Mouse (Mus musculus) stomach, embryonic 14.5 days (tissue): ENCODE data around the gene Sfrp2. TPM values are rescaled to one million over a fixed set of nuclear protein-coding genes. Genes with fewer than 3 reads are reported as not detected.

Source experiments
- ATAC-seq: fragments of 200-750 bp; cut with Nextera tagmentation; 2 replicates; pipeline ENCODE4 v1.8.0; 2017; ENCODE audit warnings: low read depth, moderate TSS enrichment; ENCODE audit not compliant: insufficient number of reproducible peaks, insufficient read depth, low FRiP score
- H3K27ac ChIP-seq: fragments of 300-500 bp; sonication (generic); 2 replicates; pipeline ENCODE4 v1.5.1; 2014; ENCODE audit warnings: mild to moderate bottlenecking, low read length, moderate library complexity, mixed read lengths
- H3K27me3 ChIP-seq: fragments of 300-500 bp; sonication (generic); 2 replicates; pipeline ENCODE4 v1.6.1; 2014; ENCODE audit warnings: low read length, control low read depth, mixed read lengths; ENCODE audit not compliant: control insufficient read depth, insufficient read depth
- H3K36me3 ChIP-seq: fragments of 300-500 bp; sonication (generic); 2 replicates; pipeline ENCODE4 v1.6.1; 2014; ENCODE audit warnings: mild to moderate bottlenecking, control low read depth, low read length, moderate library complexity, mixed read lengths; ENCODE audit not compliant: control insufficient read depth, insufficient read depth
- H3K4me1 ChIP-seq: fragments of 300-500 bp; sonication (generic); 2 replicates; pipeline ENCODE4 v1.6.1; 2014; ENCODE audit warnings: low read length, control low read depth, mixed read lengths; ENCODE audit not compliant: control insufficient read depth, insufficient read depth
- H3K4me2 ChIP-seq: fragments of 300-500 bp; sonication (generic); replicated peaks from 2 replicates; pipeline ENCODE4 v1.6.1; 2014; ENCODE audit warnings: low read depth, low read length, control low read depth
- H3K4me3 ChIP-seq: fragments of 300-500 bp; sonication (generic); 2 replicates; pipeline ENCODE4 v1.5.1; 2014; ENCODE audit warnings: low read depth, low read length, control low read depth
- H3K9ac ChIP-seq: fragments of 300-500 bp; sonication (generic); replicated peaks from 2 replicates; pipeline ENCODE4 v1.6.1; 2014; ENCODE audit warnings: low read depth, mild to moderate bottlenecking, control low read depth, low read length, moderate library complexity, mixed read lengths
- H3K9me3 ChIP-seq: fragments of 300-500 bp; sonication (generic); 2 replicates; pipeline ENCODE4 v1.6.1; 2016; ENCODE audit warnings: low read depth, low read length, control low read depth; ENCODE audit not compliant: control insufficient read depth
- WGBS: fragments of 180-500 bp; shearing (Covaris S2); extraction: QIAGEN DNeasy Blood & Tissue Kit; methylation state at CpG from one replicate; pipeline ENCODE4 v1.1.7; 2014; 5-methylcytosine and 5-hydroxymethylcytosine counted together
- polyA plus RNA-seq: library from polyadenylated mRNA; unstranded; fragments of >200 nt; fragmentation: Nextera tagmentation; extraction: Ambion mirVana; gene quantifications from 2 replicates; pipeline ENCODE4 v1.2.1, GENCODE M21; 2014

Gene Sfrp2
- polyA plus RNA-seq: 171 and 172 TPM in 2 replicates

DNA sequence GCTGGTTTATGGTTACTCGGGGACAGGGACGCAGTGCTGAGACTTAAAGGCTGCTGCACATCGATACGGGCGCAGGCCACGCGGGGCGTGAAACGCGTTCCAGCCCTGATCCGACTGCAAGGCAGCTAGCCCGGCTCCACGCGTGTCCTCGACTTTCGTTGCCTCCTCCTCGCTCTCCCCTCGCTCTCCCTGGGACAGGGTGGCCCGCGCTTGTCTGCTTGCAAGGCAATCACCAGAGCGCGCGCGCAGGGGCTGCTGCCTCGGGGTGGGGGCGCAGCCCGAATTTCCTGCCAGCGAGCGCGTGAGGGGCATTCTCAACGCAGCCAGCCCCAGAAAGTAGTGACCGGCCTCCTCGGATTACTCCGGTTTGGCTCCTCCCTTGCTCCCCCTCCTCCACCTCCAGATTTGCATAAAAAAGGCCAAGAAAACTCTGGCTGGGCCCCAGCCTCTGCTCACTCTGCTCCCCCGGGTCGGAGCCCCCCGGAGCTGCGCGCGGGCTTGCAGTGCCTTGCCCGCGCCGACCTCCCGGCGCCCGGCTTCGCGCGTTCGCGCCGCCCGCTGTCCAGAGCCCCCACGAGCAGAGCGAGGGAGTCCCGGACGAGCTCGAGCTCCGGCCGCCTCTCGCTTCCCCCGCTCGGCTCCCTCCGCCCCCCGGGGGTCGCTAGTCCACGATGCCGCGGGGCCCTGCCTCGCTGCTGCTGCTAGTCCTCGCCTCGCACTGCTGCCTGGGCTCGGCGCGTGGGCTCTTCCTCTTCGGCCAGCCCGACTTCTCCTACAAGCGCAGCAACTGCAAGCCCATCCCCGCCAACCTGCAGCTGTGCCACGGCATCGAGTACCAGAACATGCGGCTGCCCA is at the start of gene Sfrp2:
Sfrp2 (plus strand) TSS at position 451 of the 855 bp plus-strand sequence.
- no peaks in the 10 kb centered on the region for H3K27me3 ChIP-seq
- H3K9me3 ChIP-seq: no peaks in the 10 kb centered on the region
- peaks cover 9% of the 10 kb centered on the region; the same call in 1 of the 2 replicates for H3K4me1 ChIP-seq
- peak within 1 kb of the TSS; percentile 44; the same call in 1 of the 2 replicates for H3K27ac ChIP-seq
- H3K9ac ChIP-seq: peak within 1 kb of the TSS; percentile 53
- peak within 1 kb of the TSS; percentile 51 for H3K4me3 ChIP-seq
- peak; percentile 83 for ATAC-seq
- WGBS: under 1% methylated on average over 79 of the region's 82 CpGs
- peak within 1 kb of the TSS; percentile 82 for H3K4me2 ChIP-seq
- H3K36me3 ChIP-seq: peaks cover 4% of the 10 kb centered on the region; the same call in 1 of the 2 replicates

GRCm38 (mm10) chr3:83717643-83718231 is 48.4 kb upstream of the Sfrp2 start:
- peaks cover 4% of the 10 kb centered on the region; the same call in 1 of the 2 replicates for H3K4me1 ChIP-seq
- no peak overlapping the region; the same call in 1 of the 2 replicates for H3K27ac ChIP-seq
- no peaks in the 10 kb centered on the region for H3K9me3 ChIP-seq
- ATAC-seq: no peak
- WGBS: 23% methylated on average over 7 of the region's 7 CpGs
- H3K4me2 ChIP-seq: no peak overlapping the region
- no peaks in the 10 kb centered on the region for H3K27me3 ChIP-seq
- H3K4me3 ChIP-seq: no peak overlapping the region
- H3K9ac ChIP-seq: no peak overlapping the region
- no peaks in the 10 kb centered on the region for H3K36me3 ChIP-seq

DNA sequence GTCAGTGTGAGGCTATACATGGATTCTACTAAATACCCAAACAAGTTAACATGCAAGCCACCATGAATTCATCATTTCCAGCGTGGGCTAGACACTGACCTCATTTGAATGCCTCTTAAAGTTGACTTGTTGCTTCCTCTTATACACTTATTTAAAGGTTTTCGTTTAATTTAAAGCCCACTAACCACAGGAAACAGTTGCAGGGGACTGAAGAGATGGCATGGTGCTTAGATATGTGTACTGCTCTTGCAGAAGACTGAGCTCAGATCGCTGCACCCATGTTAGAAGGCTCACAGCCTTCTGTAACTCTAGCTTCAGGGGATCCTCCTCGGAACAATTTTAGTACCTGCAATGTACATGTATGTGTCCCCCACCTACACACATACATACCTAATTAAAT is 47.5 kb upstream of the Sfrp2 start:
- Histone ChIP-seq H3K4me1 (peaks cover 4% of the 10 kb centered on the region; the same call in 1 of the 2 replicates), H3K36me3 (no peaks in the 10 kb centered on the region), H3K9me3 (no peaks in the 10 kb centered on the region), H3K27me3 (no peaks in the 10 kb centered on the region), H3K27ac (no peak overlapping the region), H3K4me2 (no peak overlapping the region), H3K4me3 (no peak overlapping the region), H3K9ac (no peak overlapping the region)
- ATAC-seq: no peak
- WGBS: 77% methylated on average over 4 of the region's 4 CpGs

DNA sequence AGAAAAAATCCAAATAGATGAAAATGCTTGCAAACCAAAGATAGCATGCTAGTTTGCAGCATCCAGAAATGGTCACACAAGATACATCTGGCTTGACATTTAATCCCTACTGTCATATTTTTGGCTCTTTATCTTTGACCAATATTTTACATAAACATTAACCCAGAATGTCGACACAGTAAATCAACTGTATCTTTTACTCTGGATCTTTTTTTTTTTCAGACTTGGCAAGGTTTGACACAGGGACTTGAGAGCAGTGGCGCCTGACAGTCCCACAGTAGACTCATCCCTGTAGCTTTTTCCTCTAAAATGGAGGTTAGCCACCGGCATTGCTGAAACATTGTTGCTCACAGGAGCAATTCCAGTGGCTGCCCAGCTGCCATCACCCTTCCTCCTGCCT is 37.9 kb upstream of the Sfrp2 start:
- Histone ChIP-seq H3K36me3 (no peaks in the 10 kb centered on the region), H3K4me3 (no peak overlapping the region), H3K4me1 (peaks cover 5% of the 10 kb centered on the region; the same call in 1 of the 2 replicates), H3K27me3 (no peaks in the 10 kb centered on the region), H3K27ac (peak overlapping the region; percentile 44; the same call in 1 of the 2 replicates), H3K9ac (no peak overlapping the region), H3K9me3 (no peaks in the 10 kb centered on the region), H3K4me2 (no peak overlapping the region)
- ATAC-seq: no peak
- 38% methylated on average over 3 of the region's 3 CpGs for WGBS

GRCm38 (mm10) chr3:83728675-83729390 is 37.3 kb upstream of the Sfrp2 start:
- Histone ChIP-seq H3K27ac (peak overlapping the region; percentile 44; the same call in 1 of the 2 replicates), H3K36me3 (no peaks in the 10 kb centered on the region), H3K4me1 (peaks cover 5% of the 10 kb centered on the region; the same call in 1 of the 2 replicates), H3K9ac (no peak overlapping the region), H3K27me3 (no peaks in the 10 kb centered on the region), H3K4me3 (no peak overlapping the region), H3K9me3 (no peaks in the 10 kb centered on the region), H3K4me2 (no peak overlapping the region)
- ATAC-seq: no peak
- WGBS: 81% methylated on average over 9 of the region's 9 CpGs

GRCm38 (mm10) chr3:83733985-83734384 is 32.1 kb upstream of the Sfrp2 start:
- Histone ChIP-seq H3K4me3 (no peak overlapping the region), H3K4me2 (no peak overlapping the region), H3K4me1 (no peaks in the 10 kb centered on the region), H3K27me3 (no peaks in the 10 kb centered on the region), H3K27ac (no peak overlapping the region), H3K9ac (no peak overlapping the region), H3K36me3 (no peaks in the 10 kb centered on the region), H3K9me3 (no peaks in the 10 kb centered on the region)
- WGBS: 69% methylated on average over 8 of the region's 8 CpGs
- ATAC-seq: no peak

DNA sequence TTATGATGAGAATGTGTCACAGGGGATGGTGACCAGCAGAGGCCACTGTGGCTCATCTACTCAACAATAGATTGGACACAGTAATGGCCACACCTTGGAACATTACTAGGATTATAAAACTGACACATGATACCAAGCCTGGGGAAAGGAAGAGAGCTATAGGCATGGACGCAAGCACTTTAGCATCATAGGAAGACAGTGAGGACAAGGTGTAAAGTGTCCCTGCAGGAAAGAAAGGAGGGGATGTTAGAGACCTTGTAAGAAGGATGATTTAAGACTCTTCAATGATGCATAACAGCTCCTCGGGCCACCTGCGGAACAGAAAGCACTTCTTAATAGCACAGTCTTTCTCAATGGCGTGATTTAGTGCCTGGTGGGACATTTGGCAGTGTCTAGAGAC is 29.1 kb upstream of the Sfrp2 start:
- Histone ChIP-seq H3K27me3 (no peaks in the 10 kb centered on the region), H3K4me3 (no peak overlapping the region), H3K9ac (no peak overlapping the region), H3K9me3 (no peaks in the 10 kb centered on the region), H3K4me1 (no peaks in the 10 kb centered on the region), H3K27ac (no peak overlapping the region), H3K4me2 (no peak overlapping the region), H3K36me3 (no peaks in the 10 kb centered on the region)
- WGBS: 82% methylated on average over 4 of the region's 4 CpGs
- no peak for ATAC-seq

DNA sequence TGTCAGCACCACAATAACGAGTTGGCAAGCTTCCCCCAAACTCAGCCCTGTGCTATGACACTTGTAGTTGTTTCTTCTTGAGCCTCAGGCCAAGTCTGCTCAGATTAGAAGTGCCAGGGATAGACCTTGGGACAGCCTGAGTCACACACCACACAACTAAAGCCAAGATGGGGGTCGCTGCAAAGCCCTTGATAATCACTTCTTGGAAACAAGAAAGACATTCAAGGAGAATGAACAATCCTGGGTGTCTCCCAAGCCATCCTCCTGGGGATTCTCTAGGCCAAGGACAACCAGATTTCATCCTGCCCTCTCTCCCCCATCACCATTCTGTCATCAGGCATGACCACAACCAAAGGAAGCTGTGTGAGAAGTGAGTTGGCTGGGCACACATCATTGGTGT is 25.9 kb upstream of the Sfrp2 start:
- no peak for ATAC-seq
- Histone ChIP-seq H3K27ac (no peak overlapping the region), H3K4me3 (no peak overlapping the region), H3K4me1 (no peaks in the 10 kb centered on the region), H3K9ac (no peak overlapping the region), H3K36me3 (no peaks in the 10 kb centered on the region), H3K4me2 (no peak overlapping the region), H3K9me3 (no peaks in the 10 kb centered on the region), H3K27me3 (no peaks in the 10 kb centered on the region)
- 73% methylated on average over 2 of the region's 2 CpGs for WGBS
